Mouse (Mus musculus) spleen, postnatal 10 days (tissue): ENCODE data around the gene Naif1.
A peak's percentile ranks its signal among the peaks of the same experiment; 100 is the strongest.
"Not testable (repeated sequence)": the region's sequence is repeated elsewhere in the genome, so short reads cannot be mapped to it uniquely, and the experiment has no call there.

ENCODE experiments used
- DNase-seq, 2 experiments: peaks; one replicate each; pipeline ENCODE4 v3.0.0; 2021 to 2022; ENCODE audit warnings: low spot score in 2 of 2

Naif1 gene

DNA sequence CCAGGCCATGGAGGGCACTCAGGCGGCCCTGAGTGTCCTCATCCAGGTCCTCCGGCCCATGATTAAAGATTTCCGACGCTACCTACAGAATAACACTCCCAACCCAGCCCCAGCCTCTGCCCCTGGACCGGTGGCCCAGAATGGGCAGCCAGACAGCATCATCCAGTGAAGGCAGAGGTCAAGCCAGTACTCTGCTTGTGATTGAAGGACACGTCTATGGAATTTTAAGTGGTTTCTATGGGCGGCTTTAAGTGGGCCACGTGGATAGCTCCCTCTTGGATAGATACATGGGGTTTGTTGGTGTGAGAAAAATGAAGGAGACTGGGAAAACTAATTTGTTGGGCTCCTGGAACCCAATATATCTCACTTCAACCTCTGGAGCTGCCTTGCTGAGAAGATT lies 4.8 kb downstream of the Naif1 start:
- DNase-seq: no peak

DNA sequence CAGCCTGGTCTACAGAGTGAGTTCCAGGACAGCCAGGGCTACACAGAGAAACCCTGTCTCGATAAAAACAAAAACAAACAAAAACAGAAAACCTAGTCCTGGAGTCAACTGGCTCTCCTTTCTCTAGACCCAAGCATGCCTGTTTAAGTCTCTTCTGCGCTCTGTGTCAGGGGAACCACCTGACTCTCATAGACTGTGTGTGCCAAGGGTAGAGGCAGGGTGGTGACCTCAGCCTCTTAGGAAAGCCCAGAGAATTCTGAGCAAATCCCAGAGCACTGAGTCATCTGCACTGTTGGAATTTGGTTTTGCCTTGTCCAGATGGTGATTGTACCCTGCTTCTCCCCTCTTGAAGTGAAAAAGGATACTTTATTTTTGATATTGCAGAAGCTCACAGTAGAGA lies 8.0 kb downstream of the Naif1 start:
- no peak for DNase-seq

DNA sequence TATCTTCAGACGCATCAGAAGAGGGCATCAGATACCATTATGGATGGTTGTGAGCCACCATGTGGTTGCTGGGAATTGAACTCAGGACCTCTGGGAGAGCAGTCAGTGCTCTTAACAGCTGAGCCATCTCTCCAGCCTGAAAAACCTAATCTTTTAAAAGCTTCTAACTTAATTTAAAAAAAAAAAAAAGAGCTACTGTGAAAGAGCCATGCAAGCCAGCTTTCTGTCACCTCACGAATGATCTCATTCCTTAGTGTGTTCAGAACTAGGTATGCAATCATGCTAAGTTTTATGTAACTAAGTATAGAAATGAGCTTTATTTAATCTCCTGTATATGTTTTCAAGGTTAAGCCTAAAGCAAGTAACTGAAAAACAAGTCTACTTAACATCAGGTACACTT lies 9.4 kb downstream of the Naif1 start:
- no peak for DNase-seq

DNA sequence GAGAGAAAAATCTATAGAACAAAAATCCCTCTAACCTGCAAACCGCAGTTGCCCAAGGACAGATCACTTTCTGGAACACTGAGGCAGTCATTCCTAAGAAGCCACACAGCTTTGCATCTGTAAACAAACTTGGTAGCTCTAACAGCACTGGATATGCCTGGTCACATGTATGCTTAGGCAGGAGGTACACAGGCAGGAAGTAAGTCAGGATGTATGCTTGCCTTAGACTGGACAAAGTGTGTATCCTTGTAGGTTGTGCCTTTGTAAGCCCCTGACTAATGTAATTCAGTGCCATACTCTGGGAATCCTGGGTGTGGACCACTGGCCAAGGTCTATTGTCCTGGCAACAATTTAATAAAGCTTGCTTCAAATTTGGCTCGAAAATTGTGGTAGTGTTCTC lies 13.5 kb downstream of the Naif1 start:
- DNase-seq: no peak

DNA sequence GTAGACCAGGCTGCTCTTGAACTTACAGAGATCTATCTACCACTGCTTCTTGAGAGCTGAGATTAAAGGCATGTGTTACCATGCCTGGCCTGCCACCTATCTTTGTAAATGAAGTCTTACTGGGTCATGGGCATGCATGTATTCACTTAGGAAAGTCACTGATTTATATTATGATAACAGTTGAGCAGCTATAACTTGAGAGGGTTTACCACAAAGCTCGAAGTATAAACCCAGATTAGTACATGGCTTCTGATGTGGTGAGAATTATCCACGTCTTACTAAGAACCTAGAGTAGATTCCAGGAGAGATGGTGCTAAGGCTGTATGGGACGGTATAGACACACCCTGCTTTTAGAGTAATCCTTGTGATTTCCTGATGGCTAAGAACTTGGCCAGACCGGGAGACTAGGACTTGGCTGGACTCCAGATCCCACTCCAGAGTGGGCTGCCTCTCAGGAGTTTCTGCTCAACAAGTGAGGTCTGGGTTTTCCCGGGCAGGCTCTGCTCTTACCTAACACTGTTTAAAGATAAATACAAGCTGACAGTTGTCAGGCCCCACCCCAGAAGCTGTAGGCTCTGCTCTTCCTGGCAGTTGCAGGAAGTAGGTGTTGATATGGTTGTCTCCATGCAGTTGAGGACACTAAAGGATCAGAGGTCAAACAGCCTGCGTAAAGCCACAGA lies 14.1 kb downstream of the Naif1 start:
- no peak for DNase-seq

DNA sequence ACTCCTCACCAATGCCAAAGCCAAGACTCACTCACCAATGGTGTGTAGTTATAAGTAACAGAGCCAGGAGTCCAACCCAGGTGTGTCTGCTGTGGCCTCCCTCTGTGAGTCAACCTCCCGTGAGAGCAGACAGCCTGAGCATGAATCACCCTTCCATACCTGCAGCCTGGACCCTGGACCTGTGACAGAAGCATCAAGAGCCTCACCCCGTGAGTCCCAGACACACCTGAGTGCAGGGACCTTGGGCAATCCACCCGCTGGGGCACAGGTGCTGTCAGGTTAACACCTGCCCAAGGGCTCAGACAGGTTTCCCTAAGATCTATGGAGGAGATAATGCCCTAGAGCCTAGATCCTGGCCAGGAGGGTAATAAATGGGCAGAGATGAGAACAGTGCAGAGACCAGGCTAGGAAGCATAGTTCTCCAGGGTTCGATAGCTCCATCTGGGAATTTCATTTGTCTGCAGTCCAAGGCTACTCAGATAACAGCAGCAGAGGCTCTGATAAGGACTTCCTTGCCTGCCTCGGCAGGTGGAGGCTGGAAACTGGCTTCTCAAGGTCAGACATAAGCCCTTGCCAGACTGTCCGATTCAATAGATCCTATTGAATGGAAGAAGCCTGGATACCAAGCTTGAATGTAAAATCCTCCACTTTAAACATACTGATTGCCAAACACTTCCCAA lies 20.9 kb downstream of the Naif1 start:
- DNase-seq: no peak

DNA sequence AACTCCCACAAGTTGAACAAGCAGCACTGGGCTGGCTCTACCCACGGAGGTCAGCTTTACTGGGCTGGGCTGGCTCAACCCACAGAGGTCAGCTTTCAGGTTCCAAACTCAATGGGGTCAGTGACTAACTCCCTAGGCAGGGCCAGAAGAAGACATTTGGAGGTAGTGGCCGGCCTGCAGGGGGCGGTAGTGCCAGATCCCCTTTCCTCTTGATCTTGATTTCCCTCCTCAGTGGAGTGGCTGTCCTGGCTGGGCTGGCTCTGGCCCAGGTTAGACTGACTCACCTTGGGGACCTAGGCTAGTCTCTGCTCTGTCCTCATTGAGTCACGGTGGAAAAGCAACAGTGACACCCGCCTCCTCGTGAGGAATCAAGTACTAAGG lies 21.4 kb downstream of the Naif1 start:
- DNase-seq: peak in 1 of 2 experiments; percentile 58

DNA sequence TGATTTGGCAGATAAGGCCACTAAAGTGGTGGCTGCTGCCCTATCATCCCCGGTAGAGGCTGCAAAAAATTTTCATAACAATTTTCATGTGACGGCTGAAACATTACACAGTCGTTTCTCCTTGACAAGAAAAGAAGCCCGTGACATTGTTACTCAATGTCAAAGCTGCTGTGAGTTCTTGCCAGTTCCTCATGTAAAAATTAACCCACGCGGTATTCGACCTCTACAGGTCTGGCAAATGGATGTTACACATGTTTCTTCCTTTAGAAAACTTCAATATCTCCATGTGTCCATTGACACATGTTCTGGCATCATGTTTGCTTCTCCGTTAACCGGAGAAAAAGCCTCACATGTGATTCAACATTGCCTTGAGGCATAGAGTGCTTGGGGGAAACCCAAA lies 25.1 kb downstream of the Naif1 start:
- not testable (repeated sequence) for DNase-seq

DNA sequence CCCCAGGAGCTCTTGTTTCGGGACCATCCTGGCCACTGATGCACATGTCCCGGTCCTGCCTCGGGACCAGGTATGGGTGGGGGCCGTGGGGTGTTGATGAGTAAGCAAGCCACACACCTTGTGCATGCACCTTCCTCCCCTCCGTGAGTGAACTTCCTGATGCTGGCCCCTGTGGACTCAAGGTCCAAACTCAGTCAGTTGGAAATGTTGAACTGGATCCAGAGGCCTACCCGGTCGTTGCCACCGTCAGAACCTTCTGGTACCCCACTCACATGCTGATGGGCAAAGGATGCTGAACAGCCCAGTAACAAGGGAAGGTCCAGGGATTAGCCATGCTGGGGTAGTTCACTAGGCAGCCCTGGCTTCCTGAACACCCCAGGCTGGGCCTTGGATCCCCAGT lies 32.1 kb downstream of the Naif1 start:
- DNase-seq: no peak

DNA sequence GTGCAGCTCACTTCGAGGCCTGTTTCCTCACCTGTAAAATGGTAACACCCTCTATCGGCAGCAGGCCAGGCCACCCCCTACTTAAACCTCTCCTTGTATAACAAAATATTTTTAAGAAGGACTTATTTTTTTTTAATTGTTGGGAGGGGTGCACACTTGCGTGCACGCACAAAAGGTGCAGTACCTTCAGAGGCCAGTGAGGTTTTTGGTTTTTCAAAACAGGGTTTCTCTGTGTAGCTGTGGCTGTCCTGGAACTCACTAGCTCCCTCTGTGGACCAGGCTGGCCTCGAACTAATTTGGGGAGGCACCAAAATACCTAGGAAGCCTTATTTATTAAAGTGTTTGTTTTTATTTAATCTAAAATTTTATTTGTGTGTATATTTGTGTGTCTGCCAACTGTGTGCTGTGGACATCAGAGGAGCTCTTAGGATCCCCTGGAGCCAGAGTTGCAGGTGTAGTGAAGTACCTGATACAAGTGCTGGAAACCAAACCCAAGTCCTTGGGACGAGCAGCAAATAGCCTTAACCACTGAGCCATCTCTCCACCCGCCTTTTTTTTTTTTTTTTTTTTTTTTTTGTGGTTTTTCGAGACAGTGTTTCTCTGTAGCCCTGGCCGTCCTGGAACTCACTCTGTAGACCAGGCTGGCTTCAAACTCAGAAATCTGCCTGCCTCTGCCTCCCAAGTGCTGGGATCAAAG lies 33.1 kb downstream of the Naif1 start:
- DNase-seq: peak in 1 of 2 experiments; percentile 58

DNA sequence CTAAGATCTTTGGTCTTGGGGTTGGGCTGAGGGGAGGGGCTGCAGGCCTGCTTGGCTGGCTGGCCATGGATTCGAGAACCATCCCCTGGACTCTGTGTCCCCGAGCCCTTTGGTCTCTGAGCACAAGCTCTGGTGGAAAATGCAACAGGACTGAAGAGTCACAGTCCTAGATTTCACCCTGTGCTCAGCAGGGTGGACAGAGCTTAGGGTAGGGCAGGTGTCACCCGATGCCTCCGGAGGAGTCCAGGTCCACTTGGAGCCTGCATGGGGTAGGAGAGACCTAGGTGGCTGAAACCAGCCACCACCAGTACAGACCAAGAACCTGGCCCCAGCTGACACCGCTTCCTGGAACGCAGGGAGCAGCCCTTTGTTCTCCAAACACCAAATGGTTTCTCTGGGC lies 34.7 kb downstream of the Naif1 start:
- no peak for DNase-seq

DNA sequence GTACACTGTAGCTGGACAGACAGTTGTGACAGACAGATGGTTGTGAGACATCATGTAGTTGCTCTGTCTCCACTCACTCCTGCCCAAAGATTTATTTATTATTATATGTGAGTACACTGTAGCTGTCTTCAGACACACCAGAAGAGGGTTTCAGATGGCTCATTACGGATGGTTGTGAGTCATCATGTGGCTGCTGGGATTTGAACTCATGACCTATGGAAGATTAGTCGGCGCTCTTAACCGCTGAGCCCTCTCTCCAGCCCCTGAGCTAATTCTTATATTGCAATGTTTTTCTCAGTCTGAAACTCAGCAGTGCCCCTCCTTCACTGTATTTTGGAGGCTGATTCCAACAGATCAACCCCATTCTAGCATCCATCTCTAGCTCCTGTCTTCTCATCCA lies 35.5 kb downstream of the Naif1 start:
- no peak for DNase-seq

DNA sequence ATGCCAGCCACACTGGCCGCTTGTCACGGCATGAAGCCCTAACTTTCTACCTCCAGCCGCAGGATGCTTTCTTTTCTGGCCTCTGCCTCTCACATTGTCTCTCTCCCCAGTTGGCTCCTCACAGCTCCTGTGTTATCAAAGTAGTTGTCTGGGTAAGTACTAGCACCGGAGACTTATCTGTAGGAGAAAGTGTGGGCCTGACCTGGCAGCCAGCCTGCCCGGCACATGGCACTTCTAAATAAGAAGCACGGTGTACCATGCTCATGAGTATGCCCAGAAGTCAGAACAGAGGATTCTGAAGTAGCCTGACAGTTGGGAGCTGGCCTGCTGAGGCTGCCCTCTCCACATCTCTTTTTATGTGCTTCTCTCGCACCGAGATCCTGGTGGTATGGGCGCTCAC lies 35.9 kb downstream of the Naif1 start:
- peak in 1 of 2 experiments; percentile 59 for DNase-seq

DNA sequence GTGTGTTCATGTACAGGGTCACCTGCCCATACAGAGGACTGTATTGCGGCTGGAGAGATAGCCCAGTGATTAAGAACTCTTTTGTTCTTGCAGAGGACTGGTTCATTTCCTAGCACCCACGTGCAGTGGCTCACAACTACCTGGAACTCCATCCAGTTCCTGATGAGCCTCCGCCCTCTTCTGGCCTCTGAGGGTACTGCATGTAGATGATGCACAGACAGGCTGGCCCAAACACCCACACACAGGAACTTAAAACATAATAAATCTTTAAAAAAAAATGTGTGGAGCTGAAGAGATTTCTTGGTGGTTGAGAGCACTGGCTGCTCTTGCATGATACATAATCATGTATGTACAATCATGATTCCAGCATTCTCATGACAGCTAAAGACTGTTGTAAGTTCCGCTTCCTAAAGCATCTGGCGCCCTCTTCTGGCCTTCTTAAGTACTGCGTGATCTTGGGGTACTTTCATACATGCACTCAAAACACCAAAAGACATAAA lies 36.9 kb downstream of the Naif1 start:
- DNase-seq: peak; percentile 95

DNA sequence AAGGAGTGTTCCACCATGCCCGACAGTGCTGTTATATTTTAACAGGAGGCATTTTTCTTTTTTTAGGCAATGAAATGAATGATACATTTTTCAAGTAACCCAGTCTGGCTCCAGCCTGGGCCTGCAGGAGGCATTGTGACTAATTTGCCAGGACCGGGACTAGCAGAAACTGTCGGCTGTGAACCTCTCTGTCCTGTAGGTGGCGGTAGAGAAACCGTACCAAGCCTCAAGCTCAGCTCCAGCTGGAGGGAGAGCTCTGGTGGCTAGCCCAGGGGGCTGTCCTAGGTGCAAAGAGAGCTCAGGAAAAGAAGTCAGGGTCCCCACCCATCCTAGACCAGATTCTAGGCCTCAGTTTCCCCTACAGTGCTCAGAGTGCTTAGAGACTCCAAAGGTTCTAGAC lies 38.4 kb downstream of the Naif1 start:
- peak; percentile 60 to 81 for DNase-seq

DNA sequence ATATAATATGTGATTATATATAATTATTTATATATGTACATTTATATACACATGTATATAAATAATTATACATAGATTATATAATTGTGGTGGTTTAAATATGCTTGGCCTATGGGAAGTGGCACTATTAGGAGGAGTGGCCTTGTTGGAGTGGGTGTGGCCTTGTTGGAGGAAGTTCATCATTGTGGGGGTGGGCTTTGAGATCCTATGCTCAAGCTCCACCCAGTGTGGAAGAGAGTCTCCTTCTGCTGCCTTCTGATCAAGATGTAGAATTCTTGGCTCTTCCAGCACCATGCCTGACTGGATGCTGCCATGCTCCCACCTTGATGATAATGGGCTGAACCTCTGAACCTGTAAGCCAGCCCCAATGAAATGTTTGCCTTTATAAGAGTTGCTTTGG lies 40.5 kb downstream of the Naif1 start:
- not testable (repeated sequence) for DNase-seq

DNA sequence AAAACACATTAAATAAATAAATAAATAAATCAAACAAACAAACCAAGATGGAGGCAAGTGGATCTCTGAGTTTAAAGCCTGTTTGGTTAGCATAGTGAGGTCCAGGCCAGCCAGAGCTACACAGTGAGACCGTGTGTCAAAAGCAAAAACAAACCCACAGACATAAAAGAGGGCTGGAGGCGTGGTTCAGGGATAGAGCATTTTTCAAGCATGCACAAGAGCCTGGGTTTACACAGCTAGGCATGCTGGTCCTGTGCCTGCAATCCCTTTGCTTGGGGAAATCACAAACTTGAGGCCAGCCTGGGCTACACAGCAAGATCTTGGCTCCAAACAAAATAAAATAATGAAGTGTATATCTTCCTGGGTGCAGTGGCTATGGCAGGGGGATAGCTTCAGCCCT lies 42.4 kb downstream of the Naif1 start:
- DNase-seq: no peak

DNA sequence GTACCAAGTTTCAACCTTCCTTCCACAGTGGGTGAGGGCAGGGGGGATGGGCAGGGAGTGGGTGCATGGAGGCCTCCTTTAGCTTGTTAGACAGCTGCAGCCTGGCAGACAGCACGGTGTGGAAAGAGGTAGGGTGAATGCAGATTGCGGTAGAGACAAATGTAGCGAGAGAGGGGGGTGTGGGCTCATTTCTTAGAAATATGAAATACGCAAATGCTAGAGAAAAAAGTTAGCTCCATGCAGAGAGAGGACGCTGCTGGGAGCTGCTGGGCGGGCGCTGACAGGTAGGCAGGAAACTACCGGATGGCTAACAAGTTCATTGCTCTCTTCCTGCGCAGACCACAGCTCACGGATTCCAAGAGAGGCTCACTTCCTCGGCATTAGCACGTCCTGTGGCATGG lies 43.0 kb downstream of the Naif1 start:
- peak in 1 of 2 experiments; percentile 55 for DNase-seq

DNA sequence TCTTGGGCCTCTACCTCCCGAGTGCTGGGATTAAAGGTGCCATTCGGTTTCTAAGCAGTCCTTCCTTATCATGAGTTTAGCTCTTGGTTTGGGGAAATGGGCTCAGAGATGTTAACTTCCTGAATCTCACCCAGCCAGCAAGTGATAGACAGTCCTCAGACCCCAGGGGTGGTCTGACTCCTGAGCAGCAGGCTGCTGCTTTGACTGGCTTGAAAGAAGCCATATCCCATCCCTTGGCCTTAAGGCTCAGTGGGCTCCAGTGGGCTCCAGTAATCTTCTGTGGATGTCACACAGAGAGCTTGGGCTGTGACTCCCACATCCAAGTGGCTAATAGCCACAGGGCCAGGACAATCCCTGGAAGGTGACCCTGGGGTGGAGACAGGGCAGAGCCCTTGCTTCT lies 44.3 kb downstream of the Naif1 start:
- DNase-seq: no peak

DNA sequence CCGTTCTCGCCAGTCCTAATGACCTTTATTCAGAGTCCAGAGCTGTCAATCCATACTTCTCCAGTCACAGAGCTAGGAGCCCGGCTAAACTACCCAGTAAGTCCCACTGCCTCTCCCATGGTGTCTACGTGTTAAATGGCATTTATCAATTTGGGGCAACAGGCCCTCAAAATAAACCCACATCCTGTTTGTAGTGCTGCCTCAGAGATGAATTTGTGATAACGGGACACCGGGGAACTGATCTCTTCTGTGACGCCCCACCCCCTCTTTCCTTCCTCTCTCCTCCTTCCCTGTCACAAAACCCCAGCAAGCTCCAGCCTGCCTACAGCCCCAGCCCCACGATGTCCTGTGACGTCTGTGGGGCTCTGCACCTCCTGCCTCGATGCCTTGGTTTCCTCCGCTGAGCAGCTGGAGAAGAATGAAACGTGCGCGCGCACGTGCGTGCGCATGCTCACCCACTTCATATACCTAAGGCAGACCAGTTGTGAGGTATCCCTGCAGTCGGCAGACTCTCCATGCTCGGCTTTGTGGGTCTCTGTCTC lies 45.0 kb downstream of the Naif1 start:
- peak in 1 of 2 experiments; percentile 76 for DNase-seq

DNA sequence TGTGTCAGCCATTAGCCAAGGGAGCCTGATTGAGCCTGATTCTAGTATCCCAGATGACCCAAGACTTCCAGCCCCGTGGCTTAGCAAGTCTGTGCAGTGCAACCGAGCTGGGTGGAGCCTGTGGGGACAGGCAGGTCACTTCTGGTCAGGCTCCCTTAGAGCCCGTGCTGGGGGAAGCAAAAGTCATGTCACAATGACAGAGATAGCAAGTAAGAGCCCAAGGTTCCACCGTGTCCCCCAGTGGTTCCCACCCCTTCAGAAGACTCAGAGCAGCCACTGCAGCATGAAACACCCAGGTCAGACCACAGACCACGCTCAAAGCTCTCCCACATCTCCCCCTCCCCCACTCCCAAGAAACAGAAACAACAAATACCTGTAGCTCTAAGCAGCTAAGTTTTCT lies 45.9 kb downstream of the Naif1 start:
- DNase-seq: peak in 1 of 2 experiments; percentile 26

DNA sequence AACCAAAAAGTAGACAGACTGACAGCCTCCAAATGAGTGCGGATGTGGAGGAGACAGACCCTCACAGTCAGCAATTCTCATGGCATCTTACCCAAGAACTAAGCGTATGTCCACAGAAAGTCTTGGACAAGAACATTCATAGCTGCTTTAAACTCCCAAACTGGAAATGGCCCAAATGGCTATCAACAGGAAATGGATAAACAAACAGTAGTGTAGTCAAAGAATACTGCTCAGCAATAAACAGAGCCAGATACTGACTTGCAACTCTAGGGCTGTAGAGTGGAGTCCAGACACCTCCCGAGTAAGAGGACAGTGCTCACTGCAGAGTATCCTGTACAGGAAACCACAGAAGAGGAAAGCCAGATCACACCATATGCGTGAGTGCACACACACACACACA lies 49.1 kb downstream of the Naif1 start:
- DNase-seq: no peak

DNA sequence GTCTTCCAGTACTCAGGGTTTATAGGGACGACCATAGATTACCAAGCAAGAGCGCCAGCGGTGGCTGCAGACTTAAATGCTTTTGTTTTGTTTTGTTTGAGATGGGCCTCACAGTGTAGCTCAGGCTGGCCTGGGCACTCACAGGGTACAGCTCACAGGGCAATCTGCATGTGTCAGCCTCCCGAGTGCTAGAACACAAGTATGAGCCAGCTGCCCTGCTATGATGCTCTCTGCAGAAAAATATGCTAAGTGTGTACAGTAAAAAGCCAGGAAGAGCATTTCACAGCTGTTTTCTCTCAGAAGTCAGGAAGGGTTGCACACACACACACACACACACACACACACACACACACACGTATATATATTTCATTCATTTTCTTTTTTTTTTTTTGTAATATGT lies 50.2 kb downstream of the Naif1 start:
- no peak for DNase-seq
